Comparison of ENCODE assay signal across 11 mouse cellular contexts in genomic region chr13:49391374-49391773, GRCm38 (mm10). TPM values are rescaled to one million over a fixed set of nuclear protein-coding genes. Genes with fewer than 3 reads are reported as not detected.
DNase-seq lines count a peak whose midpoint lies in the region; TF ChIP-seq lines count a peak whose summit lies in the region.
"Had no signal": no experiment of that assay in that cellular context is flagged by ENCODE, and none has a peak within 500 bp of the region (broad histone marks: within the 10 kb centered on the region; RNA-seq: fewer than 3 reads in every experiment).

No protein-coding gene starts in this region.

- H3K27ac ChIP-seq in gastrocnemius, adult 2 months = no peak overlapping the region
- no peak overlapping the region for H3K27ac ChIP-seq in MEL (ENCODE audit: control insufficient read depth, low read depth, low read length)
- H3K27ac ChIP-seq: heart, embryonic 13.5 days; limb, embryonic 12.5 days had no signal

- no peak for TF ChIP-seq POLR2A in MEL (IDR thresholded peaks at IDR 0.05; ENCODE audit: control insufficient read depth in 1 of 2, insufficient read depth in 1 of 2, low read depth in 1 of 2, low read length in 2 of 2, poor library complexity in 1 of 2)

- H3K9me3 ChIP-seq in MEL (replicated peaks; ENCODE audit: insufficient read depth, low read length) = no peaks in the 10 kb centered on the region
- H3K9me3 ChIP-seq: heart, embryonic 13.5 days had no signal

- intact Hi-C loops in gastrocnemius, adult 2 months (cut with DNase I) = no loop called here
- intact Hi-C loops in gastrocnemius, postnatal 14 days (cut with DNase I; ENCODE audit: low total_unique reads) = no loop called here

- no peaks in the 10 kb centered on the region for H3K27me3 ChIP-seq in MEL (ENCODE audit: control insufficient read depth in 1 of 2, insufficient read depth in 2 of 2, low read length in 2 of 2)
- H3K27me3 ChIP-seq: heart, embryonic 13.5 days; limb, embryonic 12.5 days; Patski had no signal

- no peak for TF ChIP-seq EP300 in MEL (IDR thresholded peaks at IDR 0.05; ENCODE audit: low read depth in 1 of 2, low read length in 2 of 2)

- TF ChIP-seq RAD21 in MEL (IDR thresholded peaks at IDR 0.05; ENCODE audit: low read depth, low read length) = peak; percentile 44

- peak; percentile 64 for TF ChIP-seq CTCF in gastrocnemius, adult 2 months (IDR thresholded peaks at IDR 0.05)
- TF ChIP-seq CTCF in MEL (IDR thresholded peaks at IDR 0.05 in 2 of 3, conservative IDR thresholded peaks at IDR 0.05 in 1 of 3; ENCODE audit: control insufficient read depth in 1 of 3, insufficient read depth in 1 of 3, low read depth in 2 of 3, low read length in 3 of 3, poor library complexity in 1 of 3, severe bottlenecking in 1 of 3) = peak; percentile 46 to 75 (median 57)

- H3K9ac ChIP-seq in MEL (ENCODE audit: control insufficient read depth, low read depth, low read length, poor library complexity, severe bottlenecking) = no peak overlapping the region
- H3K9ac ChIP-seq: heart, embryonic 13.5 days; limb, embryonic 12.5 days had no signal

- no peak overlapping the region for H3K4me3 ChIP-seq in gastrocnemius, adult 2 months
- H3K4me3 ChIP-seq in MEL (ENCODE audit: control insufficient read depth in 1 of 2, insufficient read depth in 1 of 2, low read depth in 2 of 2, low read length in 2 of 2) = no peak overlapping the region
- H3K4me3 ChIP-seq: heart, embryonic 13.5 days; limb, embryonic 12.5 days had no signal

- peaks cover 0 to 11% of the 10 kb centered on the region in 2 experiments; a peak in 2 of 4 replicates for H3K4me1 ChIP-seq in MEL (ENCODE audit: control insufficient read depth in 1 of 2, insufficient read depth in 2 of 2, low read length in 2 of 2)
- H3K4me1 ChIP-seq: limb, embryonic 12.5 days had no signal

- no peaks in the 10 kb centered on the region for H3K79me2 ChIP-seq in MEL (ENCODE audit: control insufficient read depth, insufficient read depth, low read length, poor library complexity)

- H3K36me3 ChIP-seq in MEL (ENCODE audit: control insufficient read depth in 1 of 2, insufficient read depth in 2 of 2, low read length in 2 of 2) = peaks cover 0 to 8% of the 10 kb centered on the region in 2 experiments; a peak in 2 of 4 replicates

- DNase-seq in gastrocnemius, adult 2 months = no peak
- DNase-seq in gastrocnemius, postnatal 14 days = no peak
- peak; percentile 41 for DNase-seq in lung, postnatal 10 days
- DNase-seq in lung, postnatal 14 days = no peak
- peak; percentile 63 for DNase-seq in MEL (ENCODE audit: low read depth, low spot score)
- peak; percentile 13 to 49 for DNase-seq in lung, postnatal 4 days
- no peak for DNase-seq in cerebellum, postnatal 36 days
- no peak for DNase-seq in urinary bladder, postnatal 4 days (ENCODE audit: low spot score in 2 of 2)

TF ChIP-seq in MEL, 35 proteins besides CTCF, POLR2A, EP300 and RAD21:
- TF ChIP-seq MXI1 (IDR thresholded peaks at IDR 0.05; ENCODE audit: low read depth, low read length) (no peak), SMC3 (IDR thresholded peaks at IDR 0.05; ENCODE audit: low read depth, low read length) (peak; percentile 53), MEF2A (IDR thresholded peaks at IDR 0.05; ENCODE audit: extremely low read depth, insufficient replicate concordance, low read depth, low read length, poor library complexity, severe bottlenecking) (no peak), E2F4 (IDR thresholded peaks at IDR 0.05; ENCODE audit: borderline replicate concordance, low read depth, low read length) (no peak)

RNA-seq across cellular contexts. Expression of gene Ippk, which starts 29.7 kb away (rescaled TPM):
- total RNA-seq in gastrocnemius, adult 2 months (2021) = 1 to 10 TPM; 5.6 to 6.3 TPM
- total RNA-seq in gastrocnemius, postnatal 14 days (2021) = 1 to 10 TPM; 5.1 to 6.6 TPM
- 18.5 and 19.6 TPM in 2 replicates for total RNA-seq in MEL (2012; rRNA removed)
- 10 to 100 TPM in 1 of 2 experiments, not detected in 1; 14.0 TPM for polyA plus RNA-seq in MEL (2012; ENCODE audit: insufficient read depth in 1 of 2, insufficient read length in 2 of 2, low read depth in 1 of 2, low replicate concordance in 2 of 2, missing spikeins in 1 of 2)

RNA-seq across cellular contexts. Expression of gene Bicd2, which starts 50.0 kb away (rescaled TPM):
- total RNA-seq in gastrocnemius, adult 2 months (2021) = 10 to 100 TPM; 26.0 to 28.5 TPM
- 10 to 100 TPM; 20.5 to 21.2 TPM for total RNA-seq in gastrocnemius, postnatal 14 days (2021)
- total RNA-seq in MEL (2012; rRNA removed) = 18.0 and 21.8 TPM in 2 replicates
- 10 to 100 TPM in 1 of 2 experiments, not detected in 1; 22.6 TPM for polyA plus RNA-seq in MEL (2012; ENCODE audit: insufficient read depth in 1 of 2, insufficient read length in 2 of 2, low read depth in 1 of 2, low replicate concordance in 2 of 2, missing spikeins in 1 of 2)

Comparison
In these comparisons a context has a peak if more than half of its experiments do, and no peak if none do; other contexts are left out.
1. DNase-seq: peak in lung, postnatal 10 days (single experiment), MEL (single experiment) and lung, postnatal 4 days (2 of 2); none in gastrocnemius, adult 2 months (single experiment), gastrocnemius, postnatal 14 days (single experiment), lung, postnatal 14 days (single experiment), cerebellum, postnatal 36 days (0 of 2) and urinary bladder, postnatal 4 days (0 of 2).